Mouse (Mus musculus): Measurements from ENCODE around the gene Bet1l.

- no peak for TF ChIP-seq CTCF (IDR thresholded peaks at IDR 0.05; ENCODE audit: control insufficient read depth, insufficient read depth, insufficient read length)
- TF ChIP-seq MAX (IDR thresholded peaks at IDR 0.05): no peak
- no peak for TF ChIP-seq MYOD1 (IDR thresholded peaks at IDR 0.05; ENCODE audit: control insufficient read depth, insufficient read length, low read depth)
- no peak for TF ChIP-seq USF1 (IDR thresholded peaks at IDR 0.05; ENCODE audit: low read depth)
Measured at GRCm38 (mm10) chr7:140854483-140854882, 2.9 kb downstream of the Bet1l start.

All from C2C12 (cell line).